Mouse (Mus musculus): ENCODE measurements around the gene Mucl3. TPM values are rescaled to one million over a fixed set of nuclear protein-coding genes. Genes with fewer than 3 reads are reported as not detected.

Mucl3 gene
- total and polyA plus RNA-seq, 3 experiments = 0.11 to 1.3 (median 0.34) TPM

DNA sequence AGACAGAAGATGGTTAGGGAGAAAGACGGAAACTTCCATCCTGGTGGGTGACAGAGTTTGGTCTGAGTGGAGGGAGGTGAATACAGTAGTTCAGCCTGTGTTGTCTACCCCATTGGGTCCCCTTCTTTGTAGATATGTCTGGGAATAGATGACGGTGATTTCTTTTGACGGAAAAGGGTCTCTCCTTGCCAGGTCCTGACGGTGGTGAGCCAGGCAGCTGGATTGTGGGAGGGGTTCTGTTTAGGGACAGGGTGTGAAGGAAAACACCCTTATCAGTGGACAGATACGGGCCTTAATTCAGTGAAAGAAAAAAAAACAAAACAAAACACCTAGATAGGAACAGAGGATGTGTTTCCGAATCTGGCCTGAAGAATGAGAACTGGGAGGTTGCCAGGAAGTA, 4.1 kb downstream of the Mucl3 start:
- H3K79me2 ChIP-seq (replicated peaks; ENCODE audit: control insufficient read depth, extremely low read depth, insufficient read depth, poor library complexity, severe bottlenecking) = no peaks in the 10 kb centered on the region
- in situ Hi-C loops (cut with MboI; ENCODE audit: low pct_ligation_motif_present, low pct_unique_long_range_greater_than_20kb, low sequenced_read_pairs) = no loop called here
- dilution Hi-C loops (cut with MboI; ENCODE audit: extremely low pct_ligation_motif_present, extremely low pct_unique_long_range_greater_than_20kb, low sequenced_read_pairs) = no loop called here
- H3K9ac ChIP-seq (ENCODE audit: insufficient read depth, low read depth) = peak overlapping the region; percentile 73
- H3K36me3 ChIP-seq (replicated peaks in 1 of 2; ENCODE audit: control insufficient read depth in 1 of 2, insufficient read depth in 1 of 2, low read length in 1 of 2) = no peaks in the 10 kb centered on the region
- no peaks in the 10 kb centered on the region for H3K9me3 ChIP-seq (replicated peaks; ENCODE audit: low read length)
- no peak for DNase-seq (ENCODE audit: extremely low read depth)
- peaks cover 7 to 14% of the 10 kb centered on the region in 2 experiments for H3K4me1 ChIP-seq (ENCODE audit: control insufficient read depth in 1 of 2, insufficient read depth in 2 of 2)
- no peak overlapping the region for H3K27ac ChIP-seq (ENCODE audit: insufficient read depth, low read depth)
- peak overlapping the region; percentile 26; the same call in 1 of the 2 replicates for H3K4me2 ChIP-seq (ENCODE audit: insufficient read depth, low read depth, poor library complexity, severe bottlenecking)
- TF ChIP-seq RCOR1 (conservative IDR thresholded peaks at IDR 0.05; ENCODE audit: low read depth, low read length) (no peak), ZMIZ1 (IDR thresholded peaks at IDR 0.05; ENCODE audit: low read depth, low read length) (no peak), POLR2A (IDR thresholded peaks at IDR 0.05; ENCODE audit: low read depth, low read length) (no peak), JUND (conservative IDR thresholded peaks at IDR 0.05; ENCODE audit: low read depth, low read length) (no peak), MEF2A (IDR thresholded peaks at IDR 0.05; ENCODE audit: borderline replicate concordance, low read depth, low read length) (no peak), MAZ (IDR thresholded peaks at IDR 0.05; ENCODE audit: low read depth, low read length) (no peak), SIN3A (IDR thresholded peaks at IDR 0.05; ENCODE audit: low read length) (no peak), ZNF384 (IDR thresholded peaks at IDR 0.05; ENCODE audit: low read depth, low read length) (no peak), USF1 (IDR thresholded peaks at IDR 0.05; ENCODE audit: low read depth, low read length) (no peak), POLR2AphosphoS2 (IDR thresholded peaks at IDR 0.05; ENCODE audit: low read depth, low read length) (no peak)
- H3K4me3 ChIP-seq (replicated peaks in 1 of 3; ENCODE audit: low read depth in 2 of 3, low read length in 2 of 3, poor library complexity in 1 of 3) = no peak overlapping the region
- peaks cover 28% of the 10 kb centered on the region for H3K27me3 ChIP-seq (replicated peaks)

DNA sequence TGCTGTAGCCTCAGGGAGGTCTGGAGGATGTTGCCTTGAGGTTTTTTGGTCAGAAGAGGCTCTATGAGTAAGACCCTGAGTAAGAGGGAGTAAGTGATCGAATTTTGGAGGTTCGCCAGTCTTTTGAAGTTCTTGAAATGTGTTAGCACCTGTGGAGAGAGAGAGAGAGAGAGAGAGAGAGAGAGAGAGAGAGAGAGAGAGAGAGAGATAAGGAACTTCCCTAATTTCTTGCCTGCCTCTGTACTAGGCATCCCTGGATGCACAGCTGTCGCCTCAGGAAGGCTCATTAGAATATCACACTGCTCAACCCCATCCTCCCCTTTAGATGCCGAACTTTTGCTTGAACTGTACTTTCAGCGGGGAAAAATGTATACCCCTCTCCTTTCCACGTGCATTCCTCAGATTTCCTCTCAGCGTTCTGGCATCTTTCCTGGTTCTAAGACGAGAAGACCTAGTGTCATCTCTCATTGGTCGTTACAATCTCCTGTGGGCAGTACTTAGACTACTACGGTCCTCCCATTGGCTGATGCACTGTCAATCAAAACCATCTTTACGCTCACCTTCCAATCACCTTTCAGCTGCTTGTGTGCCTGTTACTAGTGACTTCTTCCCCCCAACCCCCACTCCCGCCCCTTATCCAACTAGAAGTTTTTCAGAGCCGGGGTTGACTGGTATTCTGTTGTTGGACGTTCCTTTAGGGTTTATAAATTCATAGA, 4.9 kb downstream of the Mucl3 start:
- Histone ChIP-seq H3K9me3 (replicated peaks; ENCODE audit: low read length) (no peaks in the 10 kb centered on the region), H3K27ac (ENCODE audit: insufficient read depth, low read depth) (no peak overlapping the region), H3K4me1 (ENCODE audit: control insufficient read depth in 1 of 2, insufficient read depth in 2 of 2) (peaks cover 7 to 14% of the 10 kb centered on the region in 2 experiments), H3K4me3 (replicated peaks in 1 of 3; ENCODE audit: low read depth in 2 of 3, low read length in 2 of 3, poor library complexity in 1 of 3) (no peak overlapping the region), H3K9ac (ENCODE audit: insufficient read depth, low read depth) (peak overlapping the region; percentile 73), H3K79me2 (replicated peaks; ENCODE audit: control insufficient read depth, extremely low read depth, insufficient read depth, poor library complexity, severe bottlenecking) (no peaks in the 10 kb centered on the region), H3K27me3 (replicated peaks) (peaks cover 28% of the 10 kb centered on the region), H3K36me3 (replicated peaks in 1 of 2; ENCODE audit: control insufficient read depth in 1 of 2, insufficient read depth in 1 of 2, low read length in 1 of 2) (no peaks in the 10 kb centered on the region), H3K4me2 (ENCODE audit: insufficient read depth, low read depth, poor library complexity, severe bottlenecking) (peak overlapping the region; percentile 67)
- in situ Hi-C loops (cut with MboI; ENCODE audit: low pct_ligation_motif_present, low pct_unique_long_range_greater_than_20kb, low sequenced_read_pairs) = no loop called here
- dilution Hi-C loops (cut with MboI; ENCODE audit: extremely low pct_ligation_motif_present, extremely low pct_unique_long_range_greater_than_20kb, low sequenced_read_pairs) = no loop called here
- DNase-seq (ENCODE audit: extremely low read depth) = peak; percentile 73
- TF ChIP-seq NELFE (IDR thresholded peaks at IDR 0.05; ENCODE audit: low read depth, low read length) (no peak), CHD1 (IDR thresholded peaks at IDR 0.05; ENCODE audit: low read depth, low read length) (no peak), ZC3H11A (IDR thresholded peaks at IDR 0.05; ENCODE audit: low read depth, low read length) (no peak), UBTF (IDR thresholded peaks at IDR 0.05; ENCODE audit: low read depth, low read length) (no peak), SIN3A (IDR thresholded peaks at IDR 0.05; ENCODE audit: low read length) (no peak), ZMIZ1 (IDR thresholded peaks at IDR 0.05; ENCODE audit: low read depth, low read length) (no peak), ETS1 (conservative IDR thresholded peaks at IDR 0.05; ENCODE audit: low read depth, low read length) (no peak), CHD2 (IDR thresholded peaks at IDR 0.05; ENCODE audit: low read length) (peak; percentile 98), ELF1 (IDR thresholded peaks at IDR 0.05; ENCODE audit: low read depth, low read length) (peak; percentile 73), RCOR1 (conservative IDR thresholded peaks at IDR 0.05; ENCODE audit: low read depth, low read length) (no peak), RAD21 (IDR thresholded peaks at IDR 0.05; ENCODE audit: low read depth, low read length) (no peak), JUND (conservative IDR thresholded peaks at IDR 0.05; ENCODE audit: low read depth, low read length) (no peak), POLR2A (IDR thresholded peaks at IDR 0.05; ENCODE audit: low read depth, low read length) (peak; percentile 35; the same call in 1 of the 2 replicates), E2F4 (IDR thresholded peaks at IDR 0.05; ENCODE audit: insufficient replicate concordance, low read depth, low read length) (no peak), MAX (IDR thresholded peaks at IDR 0.05; ENCODE audit: low read length) (no peak; the same call in 1 of the 2 replicates), TBP (conservative IDR thresholded peaks at IDR 0.05; ENCODE audit: low read depth, low read length) (peak; percentile 60; the same call in 1 of the 2 replicates), PAX5 (IDR thresholded peaks at IDR 0.05; ENCODE audit: low read length) (no peak), POLR2AphosphoS2 (IDR thresholded peaks at IDR 0.05; ENCODE audit: low read depth, low read length) (no peak), MEF2A (IDR thresholded peaks at IDR 0.05; ENCODE audit: borderline replicate concordance, low read depth, low read length) (no peak), IRF4 (IDR thresholded peaks at IDR 0.05; ENCODE audit: low read depth, low read length) (no peak), USF1 (IDR thresholded peaks at IDR 0.05; ENCODE audit: low read depth, low read length) (no peak), ZKSCAN1 (IDR thresholded peaks at IDR 0.05; ENCODE audit: borderline replicate concordance, low read depth, low read length) (no peak), MYC (IDR thresholded peaks at IDR 0.05; ENCODE audit: low read depth, low read length) (peak; percentile 25; the same call in 1 of the 2 replicates), CTCF (conservative IDR thresholded peaks at IDR 0.05 in 1 of 2, IDR thresholded peaks at IDR 0.05 in 1 of 2; ENCODE audit: low read depth in 2 of 2, low read length in 2 of 2) (no peak), JUN (IDR thresholded peaks at IDR 0.05; ENCODE audit: insufficient read depth, low read depth, low read length) (no peak), MAFK (IDR thresholded peaks at IDR 0.05; ENCODE audit: insufficient replicate concordance, low read length) (no peak), KAT2A (IDR thresholded peaks at IDR 0.05; ENCODE audit: insufficient replicate concordance, low read length) (no peak), TCF12 (IDR thresholded peaks at IDR 0.05; ENCODE audit: low read depth, low read length) (no peak)
